Mouse (Mus musculus): ENCODE measurements at regions not wholly inside any gene's neighbourhood (a gene's known extent, or its start where the extent isn't known, plus 50 kb on each side); places are given as distances from the start of the nearest gene placed in this dataset.

- no peak for TF ChIP-seq POU5F1 (IDR thresholded peaks at IDR 0.05; ENCODE audit: borderline replicate concordance, low read length)
- TF ChIP-seq CTCF (conservative IDR thresholded peaks at IDR 0.05; ENCODE audit: low read length): no peak
- TF ChIP-seq NANOG (IDR thresholded peaks at IDR 0.05; ENCODE audit: borderline replicate concordance, low read length): no peak
- H3K9me3 ChIP-seq (ENCODE audit: low read length): peaks cover 15% of the 10 kb centered on the region
- H3K27me3 ChIP-seq (ENCODE audit: insufficient read depth, low read length): no peaks in the 10 kb centered on the region
Measured at GRCm38 (mm10) chr8:86351545-86352190, 228.8 kb downstream of the Abcc12 start.

GRCm38 (mm10) chr8:86350128-86350527 is 230.4 kb downstream of the Abcc12 start:
- H3K9me3 ChIP-seq (ENCODE audit: low read length): peaks cover 15% of the 10 kb centered on the region
- H3K4me1 ChIP-seq (replicated peaks; ENCODE audit: low read depth, low read length): no peaks in the 10 kb centered on the region
- no peak for TF ChIP-seq POU5F1 (IDR thresholded peaks at IDR 0.05; ENCODE audit: borderline replicate concordance, low read length)
- no peak for TF ChIP-seq NANOG (IDR thresholded peaks at IDR 0.05; ENCODE audit: borderline replicate concordance, low read length)

More at GRCm38 (mm10) chr8:86351545-86352190, 228.8 kb downstream of the Abcc12 start:
- H3K4me1 ChIP-seq (replicated peaks; ENCODE audit: low read depth, low read length): no peaks in the 10 kb centered on the region
- no peaks in the 10 kb centered on the region for H3K36me3 ChIP-seq (ENCODE audit: insufficient read depth, low read length)
- no peak overlapping the region for H3K4me3 ChIP-seq (replicated peaks; ENCODE audit: low read length)

GRCm38 (mm10) chr8:86342016-86342684 is 238.3 kb downstream of the Abcc12 start:
- Histone ChIP-seq H3K4me3 (replicated peaks; ENCODE audit: low read length) (no peak overlapping the region), H3K4me1 (replicated peaks; ENCODE audit: low read depth, low read length) (no peaks in the 10 kb centered on the region), H3K9me3 (ENCODE audit: low read length) (no peaks in the 10 kb centered on the region), H3K27me3 (ENCODE audit: insufficient read depth, low read length) (no peaks in the 10 kb centered on the region), H3K36me3 (ENCODE audit: insufficient read depth, low read length) (no peaks in the 10 kb centered on the region)
- TF ChIP-seq NANOG (IDR thresholded peaks at IDR 0.05; ENCODE audit: borderline replicate concordance, low read length): no peak
- TF ChIP-seq CTCF (conservative IDR thresholded peaks at IDR 0.05; ENCODE audit: low read length): no peak
- TF ChIP-seq POU5F1 (IDR thresholded peaks at IDR 0.05; ENCODE audit: borderline replicate concordance, low read length): no peak

More at GRCm38 (mm10) chr8:86350128-86350527, 230.4 kb downstream of the Abcc12 start:
- H3K27me3 ChIP-seq (ENCODE audit: insufficient read depth, low read length): no peaks in the 10 kb centered on the region
- H3K36me3 ChIP-seq (ENCODE audit: insufficient read depth, low read length): no peaks in the 10 kb centered on the region
- no peak overlapping the region for H3K4me3 ChIP-seq (replicated peaks; ENCODE audit: low read length)

GRCm38 (mm10) chr8:86338574-86339264 is 241.8 kb downstream of the Abcc12 start:
- TF ChIP-seq POU5F1 (IDR thresholded peaks at IDR 0.05; ENCODE audit: borderline replicate concordance, low read length): no peak
- no peaks in the 10 kb centered on the region for H3K36me3 ChIP-seq (ENCODE audit: insufficient read depth, low read length)
- no peaks in the 10 kb centered on the region for H3K4me1 ChIP-seq (replicated peaks; ENCODE audit: low read depth, low read length)
- no peak overlapping the region for H3K4me3 ChIP-seq (replicated peaks; ENCODE audit: low read length)
- no peaks in the 10 kb centered on the region for H3K9me3 ChIP-seq (ENCODE audit: low read length)
- H3K27me3 ChIP-seq (ENCODE audit: insufficient read depth, low read length): no peaks in the 10 kb centered on the region

- H3K4me1 ChIP-seq (replicated peaks; ENCODE audit: low read depth, low read length): no peaks in the 10 kb centered on the region
- peaks cover 5% of the 10 kb centered on the region; the same call in 1 of the 2 replicates for H3K27me3 ChIP-seq (ENCODE audit: insufficient read depth, low read length)
- H3K9me3 ChIP-seq (ENCODE audit: low read length): no peaks in the 10 kb centered on the region
- TF ChIP-seq NANOG (IDR thresholded peaks at IDR 0.05; ENCODE audit: borderline replicate concordance, low read length) (no peak), POU5F1 (IDR thresholded peaks at IDR 0.05; ENCODE audit: borderline replicate concordance, low read length) (no peak), CTCF (conservative IDR thresholded peaks at IDR 0.05; ENCODE audit: low read length) (no peak)
- H3K36me3 ChIP-seq (ENCODE audit: insufficient read depth, low read length): no peaks in the 10 kb centered on the region
- H3K4me3 ChIP-seq (replicated peaks; ENCODE audit: low read length): no peak overlapping the region
Measured at GRCm38 (mm10) chr8:86331383-86331782, 249.1 kb downstream of the Abcc12 start.

GRCm38 (mm10) chr8:86328626-86329025 is 251.9 kb downstream of the Abcc12 start:
- TF ChIP-seq CTCF (conservative IDR thresholded peaks at IDR 0.05; ENCODE audit: low read length): no peak
- TF ChIP-seq NANOG (IDR thresholded peaks at IDR 0.05; ENCODE audit: borderline replicate concordance, low read length): no peak
- TF ChIP-seq POU5F1 (IDR thresholded peaks at IDR 0.05; ENCODE audit: borderline replicate concordance, low read length): no peak
- Histone ChIP-seq H3K9me3 (ENCODE audit: low read length) (no peaks in the 10 kb centered on the region), H3K27me3 (ENCODE audit: insufficient read depth, low read length) (peaks cover 5% of the 10 kb centered on the region; the same call in 1 of the 2 replicates), H3K4me1 (replicated peaks; ENCODE audit: low read depth, low read length) (no peaks in the 10 kb centered on the region), H3K4me3 (replicated peaks; ENCODE audit: low read length) (no peak overlapping the region), H3K36me3 (ENCODE audit: insufficient read depth, low read length) (no peaks in the 10 kb centered on the region)

GRCm38 (mm10) chr8:86327982-86328381 is 252.5 kb downstream of the Abcc12 start:
- no peak overlapping the region for H3K4me3 ChIP-seq (replicated peaks; ENCODE audit: low read length)
- TF ChIP-seq CTCF (conservative IDR thresholded peaks at IDR 0.05; ENCODE audit: low read length) (no peak), POU5F1 (IDR thresholded peaks at IDR 0.05; ENCODE audit: borderline replicate concordance, low read length) (no peak), NANOG (IDR thresholded peaks at IDR 0.05; ENCODE audit: borderline replicate concordance, low read length) (no peak)
- H3K36me3 ChIP-seq (ENCODE audit: insufficient read depth, low read length): no peaks in the 10 kb centered on the region
- H3K4me1 ChIP-seq (replicated peaks; ENCODE audit: low read depth, low read length): no peaks in the 10 kb centered on the region
- no peaks in the 10 kb centered on the region for H3K9me3 ChIP-seq (ENCODE audit: low read length)
- peaks cover 5% of the 10 kb centered on the region; the same call in 1 of the 2 replicates for H3K27me3 ChIP-seq (ENCODE audit: insufficient read depth, low read length)

GRCm38 (mm10) chr8:86325040-86325439 is 255.4 kb downstream of the Abcc12 start:
- Histone ChIP-seq H3K4me1 (replicated peaks; ENCODE audit: low read depth, low read length) (no peaks in the 10 kb centered on the region), H3K27me3 (ENCODE audit: insufficient read depth, low read length) (peaks cover 5% of the 10 kb centered on the region; the same call in 1 of the 2 replicates), H3K9me3 (ENCODE audit: low read length) (no peaks in the 10 kb centered on the region), H3K4me3 (replicated peaks; ENCODE audit: low read length) (no peak overlapping the region), H3K36me3 (ENCODE audit: insufficient read depth, low read length) (no peaks in the 10 kb centered on the region)
- no peak for TF ChIP-seq NANOG (IDR thresholded peaks at IDR 0.05; ENCODE audit: borderline replicate concordance, low read length)
- no peak for TF ChIP-seq POU5F1 (IDR thresholded peaks at IDR 0.05; ENCODE audit: borderline replicate concordance, low read length)
- TF ChIP-seq CTCF (conservative IDR thresholded peaks at IDR 0.05; ENCODE audit: low read length): no peak

All from E14TG2a.4 (cell line).